ENCODE assay signal across 8 mouse cellular contexts in the genomic region with DNA sequence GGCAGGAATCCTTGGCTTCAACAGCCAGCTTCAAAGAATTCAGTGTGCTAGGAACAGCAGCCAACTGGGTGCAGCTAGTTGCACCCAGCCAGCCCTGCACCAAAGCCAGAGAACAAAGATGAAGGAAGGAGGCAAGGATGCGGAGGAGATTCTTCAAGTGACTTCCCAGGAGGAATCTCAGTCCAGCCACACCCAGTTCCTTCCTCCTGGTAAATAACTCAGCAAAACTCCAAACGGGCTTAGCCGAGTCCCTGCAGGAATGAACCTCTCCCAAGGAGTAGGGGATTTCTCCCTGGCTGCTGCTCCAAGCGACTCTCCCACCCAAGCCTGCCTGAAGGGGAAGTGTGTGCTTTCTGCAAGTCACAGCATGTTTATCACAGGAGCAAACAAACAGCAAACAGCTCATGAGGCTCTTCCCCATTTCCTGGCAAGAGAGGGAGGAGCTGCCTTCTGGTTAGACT.
DNase-seq lines count a peak whose midpoint lies in the region; ATAC-seq and TF ChIP-seq lines count a peak whose summit lies in the region.

No protein-coding gene starts in this region.

- no peak overlapping the region for H3K4me3 ChIP-seq in kidney, embryonic 15.5 days (replicated peaks)
- H3K4me3 ChIP-seq in heart, embryonic 15.5 days, result no peak overlapping the region
- H3K4me3 ChIP-seq in cerebellum, adult 2 months (replicated peaks; ENCODE audit: insufficient read depth, low read depth, low read length), result no peak overlapping the region

- DNase-seq in kidney, adult 8-10 months, result no peak
- DNase-seq in ZHBTc4 (ENCODE audit: low read depth, low spot score), result peak; percentile 96
- peak; percentile 56 for DNase-seq in lung, postnatal 14 days
- no peak for DNase-seq in spleen, postnatal 4 days (ENCODE audit: low spot score in 2 of 2)
- DNase-seq in cerebellum, adult 2 months, result no peak
- no peak for DNase-seq in thymus, postnatal 10 days (ENCODE audit: low spot score in 2 of 2)

- 21% methylated on average over 4 of the region's 4 CpGs for WGBS in kidney, embryonic 15.5 days
- WGBS in heart, embryonic 15.5 days, result 27% methylated on average over 4 of the region's 4 CpGs
- WGBS in cerebellum, adult 2 months, result 44% methylated on average over 4 of the region's 4 CpGs

- H3K9ac ChIP-seq in kidney, embryonic 15.5 days, result no peak overlapping the region
- H3K9ac ChIP-seq in heart, embryonic 15.5 days, result no peak overlapping the region

- H3K36me3 ChIP-seq in kidney, embryonic 15.5 days, result no peaks in the 10 kb centered on the region
- no peaks in the 10 kb centered on the region for H3K36me3 ChIP-seq in heart, embryonic 15.5 days

- no peaks in the 10 kb centered on the region for H3K27me3 ChIP-seq in kidney, embryonic 15.5 days
- no peaks in the 10 kb centered on the region for H3K27me3 ChIP-seq in heart, embryonic 15.5 days
- no peaks in the 10 kb centered on the region for H3K27me3 ChIP-seq in cerebellum, adult 2 months (ENCODE audit: control insufficient read depth, insufficient read depth, low read length)

- H3K9me3 ChIP-seq in kidney, embryonic 15.5 days (replicated peaks), result no peaks in the 10 kb centered on the region
- H3K9me3 ChIP-seq in heart, embryonic 15.5 days (replicated peaks), result no peaks in the 10 kb centered on the region

- ATAC-seq in kidney, embryonic 15.5 days (replicated peaks; ENCODE audit: low FRiP score), result no peak
- ATAC-seq in heart, embryonic 15.5 days (replicated peaks; ENCODE audit: insufficient number of reproducible peaks, insufficient read depth, low FRiP score, low read depth), result no peak

- TF ChIP-seq POLR2A in cerebellum, adult 2 months (IDR thresholded peaks at IDR 0.05; ENCODE audit: borderline replicate concordance, insufficient read depth, low read length), result no peak

- TF ChIP-seq CTCF in cerebellum, adult 2 months (IDR thresholded peaks at IDR 0.05; ENCODE audit: borderline replicate concordance, insufficient read depth, low read depth, low read length), result no peak

- peak overlapping the region; percentile 5; the same call in 1 of the 2 replicates for H3K4me2 ChIP-seq in kidney, embryonic 15.5 days
- H3K4me2 ChIP-seq in heart, embryonic 15.5 days, result no peak overlapping the region

- peak overlapping the region; percentile 42 for H3K27ac ChIP-seq in kidney, embryonic 15.5 days
- peak overlapping the region; percentile 26; the same call in 1 of the 2 replicates for H3K27ac ChIP-seq in heart, embryonic 15.5 days
- no peak overlapping the region for H3K27ac ChIP-seq in cerebellum, adult 2 months (ENCODE audit: insufficient read depth, low read length)

- H3K4me1 ChIP-seq in kidney, embryonic 15.5 days, result peaks cover 15% of the 10 kb centered on the region
- H3K4me1 ChIP-seq in heart, embryonic 15.5 days (replicated peaks), result peaks cover 5% of the 10 kb centered on the region
- no peaks in the 10 kb centered on the region for H3K4me1 ChIP-seq in cerebellum, adult 2 months (ENCODE audit: control insufficient read depth, insufficient read depth, low read length)

Comparison
In these comparisons a context has a peak if more than half of its experiments do, and no peak if none do; other contexts are left out.
1. DNase-seq: peak in ZHBTc4 (single experiment) and lung, postnatal 14 days (single experiment); none in kidney, adult 8-10 months (0 of 2), spleen, postnatal 4 days (0 of 2), cerebellum, adult 2 months (0 of 2) and thymus, postnatal 10 days (0 of 2).